ENCODE assay signal across 8 mouse cellular contexts in the genomic region with DNA sequence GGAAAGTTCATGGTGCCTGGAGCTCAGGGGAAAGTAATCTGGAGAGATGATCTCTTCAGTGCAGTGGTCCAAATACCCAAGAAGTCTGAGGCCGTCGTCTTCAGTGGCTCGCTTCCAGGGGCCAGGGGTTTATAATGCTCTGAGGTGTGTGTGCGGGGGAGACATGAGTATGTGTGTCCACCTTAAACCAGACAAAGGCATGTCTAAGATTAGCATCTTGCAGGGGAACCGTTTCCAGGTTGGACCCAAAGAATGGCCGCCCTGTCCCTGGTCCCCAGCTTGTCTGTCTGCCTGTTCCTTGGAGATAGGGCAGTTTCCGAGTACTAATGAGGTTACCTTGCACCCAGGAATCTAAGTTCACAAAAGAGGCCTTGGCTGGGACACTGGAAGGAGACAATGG. TPM values are rescaled to one million over a fixed set of nuclear protein-coding genes. Genes with fewer than 3 reads are reported as not detected.
DNase-seq lines count a peak whose midpoint lies in the region; ATAC-seq and TF ChIP-seq lines count a peak whose summit lies in the region.

A gene (minus strand): TSS at position 101 of the 400 bp plus-strand sequence.

- ATAC-seq in heart, embryonic 15.5 days (replicated peaks; ENCODE audit: insufficient number of reproducible peaks, insufficient read depth, low FRiP score, low read depth), result no peak
- ATAC-seq in G1E (ENCODE audit: extremely low read depth, insufficient number of reproducible peaks, low FRiP score, poor library complexity, severe bottlenecking), result no peak

- no peaks in the 10 kb centered on the region for H3K79me2 ChIP-seq in macrophage (ENCODE audit: inconsistent target)

- peak within 1 kb of the TSS; percentile 40 for H3K9ac ChIP-seq in heart, embryonic 15.5 days

- H3K4me3 ChIP-seq in heart, embryonic 15.5 days, result peak within 1 kb of the TSS; percentile 51
- H3K4me3 ChIP-seq in G1E (ENCODE audit: low read depth, low read length) (peak within 1 kb of the TSS; percentile 61), macrophage (ENCODE audit: inconsistent target) (peak within 1 kb of the TSS; percentile 28)
- peak within 1 kb of the TSS; percentile 57 for H3K4me3 ChIP-seq in hindbrain, embryonic 10.5 days

- intact Hi-C loops in left cerebral cortex, postnatal 4 days (cut with DNase I), result no loop called here

- H3K27ac ChIP-seq in heart, embryonic 15.5 days, result no peak within 1 kb of the TSS
- peak within 1 kb of the TSS; percentile 76 for H3K27ac ChIP-seq in hindbrain, embryonic 10.5 days
- no peak within 1 kb of the TSS for H3K27ac ChIP-seq in macrophage

- 87% methylated on average over 7 of the region's 7 CpGs for WGBS in heart, embryonic 15.5 days
- WGBS in hindbrain, embryonic 10.5 days, result 88% methylated on average over 7 of the region's 7 CpGs
- 91% methylated on average over 7 of the region's 7 CpGs for WGBS in macrophage (ENCODE audit: missing documents)

- H3K9me3 ChIP-seq in heart, embryonic 15.5 days (replicated peaks), result no peaks in the 10 kb centered on the region
- no peaks in the 10 kb centered on the region for H3K9me3 ChIP-seq in G1E (replicated peaks)
- no peaks in the 10 kb centered on the region for H3K9me3 ChIP-seq in hindbrain, embryonic 10.5 days

- no peaks in the 10 kb centered on the region for H3K36me3 ChIP-seq in heart, embryonic 15.5 days
- H3K36me3 ChIP-seq in G1E (replicated peaks) (peaks cover 8% of the 10 kb centered on the region), macrophage (ENCODE audit: inconsistent target) (no peaks in the 10 kb centered on the region)
- H3K36me3 ChIP-seq in hindbrain, embryonic 10.5 days, result no peaks in the 10 kb centered on the region

- peak within 1 kb of the TSS; percentile 77 for H3K4me2 ChIP-seq in heart, embryonic 15.5 days

- TF ChIP-seq CTCF in G1E (IDR thresholded peaks at IDR 0.05; ENCODE audit: low read depth, low read length), result no peak

- peaks cover 35% of the 10 kb centered on the region for H3K27me3 ChIP-seq in heart, embryonic 15.5 days
- peaks cover 60% of the 10 kb centered on the region for H3K27me3 ChIP-seq in G1E (ENCODE audit: insufficient read depth, low read length)
- peaks cover 51% of the 10 kb centered on the region for H3K27me3 ChIP-seq in hindbrain, embryonic 10.5 days (ENCODE audit: insufficient read depth, poor library complexity, severe bottlenecking)

- H3K4me1 ChIP-seq in heart, embryonic 15.5 days (replicated peaks), result peaks cover 14% of the 10 kb centered on the region
- peaks cover 44% of the 10 kb centered on the region for H3K4me1 ChIP-seq in G1E (ENCODE audit: insufficient read depth, low read depth, low read length)
- H3K4me1 ChIP-seq in hindbrain, embryonic 10.5 days (replicated peaks), result peaks cover 30% of the 10 kb centered on the region

- DNase-seq in heart, adult 9 months (ENCODE audit: low spot score in 2 of 2), result no peak
- no peak for DNase-seq in G1E (ENCODE audit: low spot score)
- DNase-seq in hindbrain, embryonic 10.5 days (ENCODE audit: low spot score), result no peak
- no peak for DNase-seq in thymus, postnatal 14 days
- no peak for DNase-seq in left cerebral cortex, postnatal 4 days
- no peak for DNase-seq in cerebellum, adult 8-10 months

RNA-seq across cellular contexts. Expression of the gene that starts here (rescaled TPM):
- polyA plus RNA-seq in heart, embryonic 15.5 days (2015; fragmentation: Nextera tagmentation; extraction: Ambion mirVana), result not detected in 2 replicates
- not detected in 2 replicates for total RNA-seq in G1E (2014; fragmentation: Nextera tagmentation)
- total RNA-seq in G1E (2017), result not detected in 2 replicates
- not detected in 2 replicates for polyA plus RNA-seq in G1E (2012)
- polyA plus RNA-seq in hindbrain, embryonic 10.5 days (2016; fragmentation: Nextera tagmentation; extraction: Ambion mirVana), result not detected in 2 replicates
- total RNA-seq in macrophage (2018; cell fraction: chromatin; rRNA removed), result not detected
- not detected for total RNA-seq in macrophage (2018; cell fraction: cytosol; rRNA removed)
- not detected for total RNA-seq in macrophage (2018; cell fraction: nucleus; rRNA removed)
- not detected in 3 replicates for polyA plus RNA-seq in macrophage (2018)
- total RNA-seq in left cerebral cortex, postnatal 4 days (2021), result not detected
